Mouse (Mus musculus): ENCODE data around the gene Pom121l2.

GRCm38 (mm10) chr13:22034443-22035266, 53.7 kb downstream of the Pom121l2 start:
- TF ChIP-seq MAFK (IDR thresholded peaks at IDR 0.05; ENCODE audit: insufficient read depth, low read depth, low read length) (no peak), CHD2 (IDR thresholded peaks at IDR 0.05; ENCODE audit: low read depth, low read length) (no peak), ZNF384 (IDR thresholded peaks at IDR 0.05; ENCODE audit: low read depth, low read length) (no peak)
